Mouse (Mus musculus) lung, postnatal 0 days (tissue): ENCODE measurements around the gene Mxra7.

ENCODE experiments used
- CTCF ChIP-seq: IDR thresholded peaks from 2 replicates; pipeline ENCODE4 v1.5.1; 2016; ENCODE audit warnings: antibody characterized with exemption, mild to moderate bottlenecking
- EP300 ChIP-seq: IDR thresholded peaks from 2 replicates; pipeline ENCODE4 v1.6.1; 2016; ENCODE audit warnings: antibody characterized with exemption, mild to moderate bottlenecking, control low read depth

- TF ChIP-seq CTCF (peak; percentile 41), EP300 (no peak)
Measured at GRCm38 (mm10) chr11:116837441-116837840, 9.6 kb upstream of the Mxra7 start.
